Mouse (Mus musculus) brown adipose tissue, adult 24 weeks (tissue): ENCODE results near the gene Cnot2. TPM values are rescaled to one million over a fixed set of nuclear protein-coding genes. Genes with fewer than 3 reads are reported as not detected.
A peak's percentile ranks its signal among the peaks of the same experiment; 100 is the strongest.

Experiments used
- H3K27ac ChIP-seq: fragments of 200-500 bp; replicated peaks from 2 replicates; pipeline ENCODE4 v1.5.1; 2012; ENCODE audit warnings: low read depth, mild to moderate bottlenecking, low read length
- H3K4me1 ChIP-seq: fragments of 200-500 bp; 2 replicates; pipeline ENCODE4 v1.6.1; 2012; ENCODE audit warnings: low read length, mixed read lengths; ENCODE audit not compliant: control insufficient read depth, insufficient read depth, insufficient read length
- H3K4me3 ChIP-seq: fragments of 200-500 bp; 2 replicates; pipeline ENCODE4 v1.5.1; 2012; ENCODE audit warnings: low read depth, mild to moderate bottlenecking, low read length, moderate library complexity; ENCODE audit not compliant: insufficient read depth
- polyA plus RNA-seq: library from polyadenylated mRNA; stranded (reverse); fragments of >200 nt; gene quantifications from 2 replicates; pipeline ENCODE4 v1.2.4, GENCODE M21; 2012; ENCODE audit not compliant: missing spikeins, insufficient read depth, insufficient read length

The Cnot2 gene
- polyA plus RNA-seq, 1 experiment: 26.8 TPM

- Histone ChIP-seq H3K27ac (0 out of 2 replicates have a peak overlapping the region, but pooled peaks have one; percentile 2), H3K4me1 (no peaks in the 10 kb centered on the region), H3K4me3 (no peak overlapping the region)
Observed at GRCm38 (mm10) chr10:116534278-116534677, 47.0 kb downstream of the Cnot2 start.

- H3K4me1 ChIP-seq: no peaks in the 10 kb centered on the region
- H3K27ac ChIP-seq: no peak overlapping the region
- H3K4me3 ChIP-seq: no peak overlapping the region
Observed at GRCm38 (mm10) chr10:116532561-116532960, 48.8 kb downstream of the Cnot2 start.

- no peak overlapping the region for H3K27ac ChIP-seq
- H3K4me1 ChIP-seq: no peaks in the 10 kb centered on the region
- H3K4me3 ChIP-seq: no peak overlapping the region
Observed at GRCm38 (mm10) chr10:116531063-116531462, 50.2 kb downstream of the Cnot2 start.

- H3K27ac ChIP-seq: no peak overlapping the region
- H3K4me1 ChIP-seq: no peaks in the 10 kb centered on the region
- H3K4me3 ChIP-seq: no peak overlapping the region
Observed at GRCm38 (mm10) chr10:116519588-116519987, 61.7 kb downstream of the Cnot2 start.

GRCm38 (mm10) chr10:116515590-116515989, 65.7 kb downstream of the Cnot2 start:
- no peak overlapping the region for H3K4me3 ChIP-seq
- H3K4me1 ChIP-seq: peaks cover 9% of the 10 kb centered on the region; the same call in 1 of the 2 replicates
- no peak overlapping the region for H3K27ac ChIP-seq

- H3K4me1 ChIP-seq: peaks cover 9% of the 10 kb centered on the region; the same call in 1 of the 2 replicates
- H3K4me3 ChIP-seq: no peak overlapping the region
- no peak overlapping the region for H3K27ac ChIP-seq
Observed at GRCm38 (mm10) chr10:116515158-116515557, 66.2 kb downstream of the Cnot2 start.

GRCm38 (mm10) chr10:116513254-116513635, 68.1 kb downstream of the Cnot2 start:
- H3K4me1 ChIP-seq: peaks cover 9% of the 10 kb centered on the region
- no peak overlapping the region for H3K27ac ChIP-seq
- H3K4me3 ChIP-seq: no peak overlapping the region

- H3K27ac ChIP-seq: no peak overlapping the region
- H3K4me1 ChIP-seq: peaks cover 9% of the 10 kb centered on the region
- H3K4me3 ChIP-seq: no peak overlapping the region
Observed at GRCm38 (mm10) chr10:116512521-116513253, 68.6 kb downstream of the Cnot2 start.

GRCm38 (mm10) chr10:116505303-116506014, 75.9 kb downstream of the Cnot2 start:
- Histone ChIP-seq H3K4me1 (no peaks in the 10 kb centered on the region; the same call in 1 of the 2 replicates), H3K27ac (no peak overlapping the region), H3K4me3 (no peak overlapping the region)

- Histone ChIP-seq H3K4me3 (no peak overlapping the region), H3K4me1 (no peaks in the 10 kb centered on the region), H3K27ac (no peak overlapping the region)
Observed at GRCm38 (mm10) chr10:116492768-116493167, 88.5 kb downstream of the Cnot2 start.

GRCm38 (mm10) chr10:116486895-116487747, 94.2 kb downstream of the Cnot2 start:
- Histone ChIP-seq H3K4me1 (no peaks in the 10 kb centered on the region), H3K27ac (no peak overlapping the region), H3K4me3 (no peak overlapping the region)

- Histone ChIP-seq H3K27ac (no peak overlapping the region; the same call in 1 of the 2 replicates), H3K4me3 (no peak overlapping the region)
Observed at GRCm38 (mm10) chr10:116481917-116482316, 99.4 kb downstream of the Cnot2 start.

GRCm38 (mm10) chr10:116480988-116481387, 100.3 kb downstream of the Cnot2 start:
- Histone ChIP-seq H3K4me3 (no peak overlapping the region), H3K4me1 (no peaks in the 10 kb centered on the region), H3K27ac (no peak overlapping the region)

More at GRCm38 (mm10) chr10:116481917-116482316, 99.4 kb downstream of the Cnot2 start:
- H3K4me1 ChIP-seq: no peaks in the 10 kb centered on the region

GRCm38 (mm10) chr10:116476559-116476958, 104.8 kb downstream of the Cnot2 start:
- no peak overlapping the region for H3K27ac ChIP-seq
- H3K4me1 ChIP-seq: peaks cover 3% of the 10 kb centered on the region; the same call in 1 of the 2 replicates
- no peak overlapping the region for H3K4me3 ChIP-seq

GRCm38 (mm10) chr10:116475725-116476124, 105.6 kb downstream of the Cnot2 start:
- Histone ChIP-seq H3K4me1 (peaks cover 3% of the 10 kb centered on the region; the same call in 1 of the 2 replicates), H3K27ac (no peak overlapping the region), H3K4me3 (no peak overlapping the region)
